27 mouse cellular contexts compared by ENCODE assay signal in the genomic region with DNA sequence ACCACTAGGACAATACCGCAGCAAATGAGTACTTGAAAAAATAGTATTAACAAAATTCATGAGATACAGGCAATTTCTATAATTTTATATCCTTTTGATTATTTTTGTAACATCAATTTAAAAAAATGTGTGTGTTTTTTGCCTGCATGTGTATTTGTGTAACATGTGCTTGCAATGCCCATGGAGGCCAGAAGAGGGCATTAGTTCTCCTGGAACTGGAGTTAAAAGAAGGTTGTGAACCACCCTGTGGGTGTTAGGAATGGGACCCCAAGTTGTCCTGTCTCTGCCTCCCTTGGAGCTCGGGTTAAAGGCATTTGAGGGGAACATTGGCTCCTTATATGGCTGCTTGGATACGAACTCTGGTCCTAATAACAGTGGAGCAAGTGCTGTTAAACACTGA. TPM values are rescaled to one million over a fixed set of nuclear protein-coding genes. Genes with fewer than 3 reads are reported as not detected.
DNase-seq lines count a peak whose midpoint lies in the region; ATAC-seq and TF ChIP-seq lines count a peak whose summit lies in the region.
"Had no signal": no experiment of that assay in that cellular context is flagged by ENCODE, and none has a peak within 500 bp of the region (broad histone marks: within the 10 kb centered on the region; RNA-seq: fewer than 3 reads in every experiment).

No protein-coding gene starts in this region.

- H3K4me2 ChIP-seq in liver, embryonic 14.5 days (ENCODE audit: low read depth), result no peak overlapping the region
- H3K4me2 ChIP-seq: forebrain, embryonic 15.5 days; midbrain, embryonic 12.5 days had no signal

- TF ChIP-seq POLR2A in MEL (IDR thresholded peaks at IDR 0.05; ENCODE audit: control insufficient read depth in 1 of 2, insufficient read depth in 1 of 2, low read depth in 1 of 2, low read length in 2 of 2, poor library complexity in 1 of 2), result no peak

- H3K9ac ChIP-seq in MEL (ENCODE audit: control insufficient read depth, low read depth, low read length, poor library complexity, severe bottlenecking), result no peak overlapping the region
- H3K9ac ChIP-seq in liver, embryonic 14.5 days (replicated peaks), result no peak overlapping the region
- H3K9ac ChIP-seq: forebrain, embryonic 15.5 days; midbrain, embryonic 12.5 days had no signal

- H3K27ac ChIP-seq in MEL (ENCODE audit: control insufficient read depth, low read depth, low read length), result no peak overlapping the region
- no peak overlapping the region for H3K27ac ChIP-seq in liver, embryonic 14.5 days
- H3K27ac ChIP-seq: embryonic facial prominence, embryonic 10.5 days; forebrain, embryonic 15.5 days; hindbrain, postnatal 0 days; midbrain, embryonic 12.5 days had no signal

- DNase-seq in kidney, postnatal 10 days, result peak; percentile 9
- DNase-seq in kidney, adult 18-20 months, result no peak
- peak; percentile 4 for DNase-seq in right cerebral cortex, postnatal 14 days
- no peak for DNase-seq in right cerebral cortex, postnatal 36 days (ENCODE audit: low spot score in 2 of 2)
- DNase-seq in MEL (ENCODE audit: low read depth, low spot score), result peak; percentile 31
- DNase-seq in liver, embryonic 14.5 days (ENCODE audit: low read depth in 3 of 3, low spot score in 3 of 3), result no peak
- no peak for DNase-seq in cerebellum, adult 18-20 months
- DNase-seq: adrenal gland, postnatal 14 days; cerebellum, postnatal 36 days; heart, adult 18-20 months; heart, postnatal 14 days; layer of hippocampus, adult 9-11 months; lung, postnatal 4 days had no signal

- H3K4me1 ChIP-seq in MEL (ENCODE audit: control insufficient read depth in 1 of 2, insufficient read depth in 2 of 2, low read length in 2 of 2), result no peaks in the 10 kb centered on the region
- no peaks in the 10 kb centered on the region for H3K4me1 ChIP-seq in liver, embryonic 14.5 days (replicated peaks; ENCODE audit: control insufficient read depth in 2 of 2, insufficient read depth in 2 of 2, low read length in 1 of 2)
- H3K4me1 ChIP-seq: embryonic facial prominence, embryonic 10.5 days; forebrain, embryonic 15.5 days; midbrain, embryonic 12.5 days had no signal

- H3K79me2 ChIP-seq in MEL (ENCODE audit: control insufficient read depth, insufficient read depth, low read length, poor library complexity), result no peaks in the 10 kb centered on the region

- peak; percentile 25 to 50 (median 45); a peak in 5 of 6 replicates for TF ChIP-seq CTCF in MEL (IDR thresholded peaks at IDR 0.05 in 2 of 3, conservative IDR thresholded peaks at IDR 0.05 in 1 of 3; ENCODE audit: control insufficient read depth in 1 of 3, insufficient read depth in 1 of 3, low read depth in 2 of 3, low read length in 3 of 3, poor library complexity in 1 of 3, severe bottlenecking in 1 of 3)
- peak; percentile 49 for TF ChIP-seq CTCF in liver, embryonic 14.5 days (IDR thresholded peaks at IDR 0.05; ENCODE audit: low read depth)

- H3K36me3 ChIP-seq in MEL (ENCODE audit: control insufficient read depth in 1 of 2, insufficient read depth in 2 of 2, low read length in 2 of 2), result no peaks in the 10 kb centered on the region
- no peaks in the 10 kb centered on the region for H3K36me3 ChIP-seq in liver, embryonic 14.5 days (replicated peaks; ENCODE audit: control insufficient read depth, insufficient read depth, low read depth)
- H3K36me3 ChIP-seq: embryonic facial prominence, embryonic 10.5 days; forebrain, embryonic 15.5 days; midbrain, embryonic 12.5 days had no signal

- no peak overlapping the region for H3K4me3 ChIP-seq in MEL (ENCODE audit: control insufficient read depth in 1 of 2, insufficient read depth in 1 of 2, low read depth in 2 of 2, low read length in 2 of 2)
- no peak overlapping the region for H3K4me3 ChIP-seq in liver, embryonic 14.5 days (ENCODE audit: insufficient read depth in 1 of 2, low read depth in 2 of 2, low read length in 2 of 2)
- H3K4me3 ChIP-seq: embryonic facial prominence, embryonic 10.5 days; erythroblast, embryonic 14.5 days; forebrain, embryonic 15.5 days; midbrain, embryonic 12.5 days; myocyte had no signal

- peak; percentile 34 for TF ChIP-seq RAD21 in MEL (IDR thresholded peaks at IDR 0.05; ENCODE audit: low read depth, low read length)

- no peak for ATAC-seq in liver, embryonic 14.5 days (ENCODE audit: insufficient read depth)
- no peak for ATAC-seq in cerebellum, adult (ENCODE audit: insufficient number of reproducible peaks, low FRiP score, low TSS enrichment)
- ATAC-seq: forebrain, embryonic 15.5 days; hindbrain, postnatal 0 days had no signal

- WGBS in liver, embryonic 14.5 days (ENCODE audit: insufficient replicate concordance), result 64% methylated on average over 3 of the region's 3 CpGs

- H3K9me3 ChIP-seq in MEL (replicated peaks; ENCODE audit: insufficient read depth, low read length), result no peaks in the 10 kb centered on the region
- H3K9me3 ChIP-seq in liver, embryonic 14.5 days (ENCODE audit: control insufficient read depth, low read length), result no peaks in the 10 kb centered on the region
- H3K9me3 ChIP-seq: embryonic facial prominence, embryonic 10.5 days; forebrain, embryonic 15.5 days; midbrain, embryonic 12.5 days had no signal

- TF ChIP-seq EP300 in MEL (IDR thresholded peaks at IDR 0.05; ENCODE audit: low read depth in 1 of 2, low read length in 2 of 2), result no peak
- TF ChIP-seq EP300 in liver, embryonic 14.5 days (IDR thresholded peaks at IDR 0.05; ENCODE audit: low read depth), result no peak

- no peaks in the 10 kb centered on the region for H3K27me3 ChIP-seq in MEL (ENCODE audit: control insufficient read depth in 1 of 2, insufficient read depth in 2 of 2, low read length in 2 of 2)
- H3K27me3 ChIP-seq in liver, embryonic 14.5 days (ENCODE audit: control insufficient read depth, insufficient read depth, low read length), result no peaks in the 10 kb centered on the region
- H3K27me3 ChIP-seq: CH12.LX; forebrain, embryonic 15.5 days; midbrain, embryonic 12.5 days had no signal

TF ChIP-seq in MEL, 35 proteins besides CTCF, POLR2A, EP300 and RAD21:
- TF ChIP-seq ZNF384 (IDR thresholded peaks at IDR 0.05; ENCODE audit: low read depth, low read length), result 0 out of 2 replicates have a peak, but pooled peaks have one; percentile 14
- TF ChIP-seq POLR2AphosphoS5 (IDR thresholded peaks at IDR 0.05; ENCODE audit: borderline replicate concordance, low read depth, low read length), result no peak
- no peak for TF ChIP-seq NELFE (IDR thresholded peaks at IDR 0.05; ENCODE audit: low read depth, low read length)
- TF ChIP-seq SMC3 (IDR thresholded peaks at IDR 0.05; ENCODE audit: low read depth, low read length), result peak; percentile 53
- TF ChIP-seq ZC3H11A (IDR thresholded peaks at IDR 0.05; ENCODE audit: low read depth, low read length), result peak; percentile 28; the same call in 1 of the 2 replicates
- TF ChIP-seq USF2 (IDR thresholded peaks at IDR 0.05; ENCODE audit: borderline replicate concordance in 1 of 2, insufficient read depth in 1 of 2, low read depth in 1 of 2, low read length in 2 of 2), result no peak

RNA-seq across cellular contexts. Expression of gene Gm595, which starts 26.2 kb away (rescaled TPM):
- not detected in 2 replicates for total RNA-seq in MEL (2012; rRNA removed)
- polyA plus RNA-seq in MEL (2012; ENCODE audit: insufficient read depth in 1 of 2, insufficient read length in 2 of 2, low read depth in 1 of 2, low replicate concordance in 2 of 2, missing spikeins in 1 of 2), result not detected
- polyA plus RNA-seq in liver, embryonic 14.5 days (2012; rRNA removed), result 0.03 TPM in 1 of 2 replicates, not detected in the other
- polyA plus RNA-seq in liver, embryonic 14.5 days (2014; fragmentation: Nextera tagmentation; extraction: Ambion mirVana), result 0.06 TPM in 1 of 2 replicates, not detected in the other
- total RNA-seq: adrenal gland, postnatal 14 days; CH12.LX; gastrocnemius, adult 8-10 months; heart, adult 18-20 months; heart, postnatal 14 days; hindbrain, postnatal 0 days; left cerebral cortex, postnatal 25 days; liver, adult 2 months; neutrophil, adult 5-6 weeks had no signal
- polyA plus RNA-seq: embryonic facial prominence, embryonic 10.5 days; erythroblast, embryonic 14.5 days; forebrain, embryonic 15.5 days; hindbrain, postnatal 0 days; kidney, embryonic 16.5 days; liver, adult 2 months; midbrain, embryonic 12.5 days; myocyte; spleen, adult 2 months had no signal

Comparison
In these comparisons a context has a peak if more than half of its experiments do, and no peak if none do; other contexts are left out.
1. DNase-seq: peak in kidney, postnatal 10 days (single experiment), right cerebral cortex, postnatal 14 days (single experiment) and MEL (single experiment); none in kidney, adult 18-20 months (single experiment), right cerebral cortex, postnatal 36 days (0 of 2), liver, embryonic 14.5 days (0 of 3) and cerebellum, adult 18-20 months (0 of 2).